Mouse (Mus musculus): ENCODE results near the gene Golga4. TPM values are rescaled to one million over a fixed set of nuclear protein-coding genes. Genes with fewer than 3 reads are reported as not detected.
A peak's percentile ranks its signal among the peaks of the same experiment; 100 is the strongest.

Golga4 gene
- polyA plus RNA-seq, 1 experiment from 2014 or later, result 64.0 TPM

DNA sequence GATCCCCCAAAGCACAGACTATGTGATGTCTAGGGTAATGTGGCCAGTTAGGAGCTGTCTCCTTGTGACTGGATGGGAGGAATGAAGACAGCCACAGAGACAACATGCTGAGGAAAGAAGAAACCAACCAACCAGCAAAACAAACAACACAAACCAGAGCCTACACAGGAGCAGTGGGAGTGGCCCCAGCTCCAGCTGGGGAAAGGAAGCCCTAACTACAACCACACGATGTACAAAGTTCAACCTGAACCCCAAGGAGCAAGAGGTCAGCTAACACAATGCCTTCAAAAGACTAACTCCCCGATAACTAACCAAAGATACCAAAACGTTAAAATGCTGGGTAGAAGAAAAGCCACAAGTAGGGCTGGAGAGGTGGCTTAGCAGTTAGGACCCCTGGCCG lies 81.0 kb downstream of the Golga4 start:
- H3K27ac ChIP-seq (replicated peaks in 1 of 2; ENCODE audit: control insufficient read depth in 1 of 2, insufficient read depth in 1 of 2, low read depth in 2 of 2, low read length in 2 of 2), result no peak overlapping the region
- WGBS, result 64% methylated on average over 4 of the region's 4 CpGs

GRCm38 (mm10) chr9:118589249-118589648 lies 83.2 kb downstream of the Golga4 start:
- peaks cover 35 to 45% of the 10 kb centered on the region in 2 experiments for H3K4me1 ChIP-seq (ENCODE audit: control insufficient read depth in 2 of 2, insufficient read depth in 2 of 2, low read length in 2 of 2)
- H3K27me3 ChIP-seq (ENCODE audit: control insufficient read depth, insufficient read depth, low read length), result no peaks in the 10 kb centered on the region
- H3K9ac ChIP-seq (ENCODE audit: low read length), result no peak overlapping the region
- 10% methylated on average over 3 of the region's 3 CpGs for WGBS
- no peak overlapping the region for H3K4me3 ChIP-seq (ENCODE audit: control insufficient read depth in 1 of 2, insufficient read depth in 1 of 2, low read depth in 1 of 2, low read length in 2 of 2)
- ATAC-seq (ENCODE audit: insufficient number of reproducible peaks, insufficient read depth, low FRiP score, low read depth), result no peak
- no peaks in the 10 kb centered on the region for H3K36me3 ChIP-seq (ENCODE audit: control insufficient read depth, insufficient read depth, low read length)
- no peaks in the 10 kb centered on the region for H3K9me3 ChIP-seq (ENCODE audit: control insufficient read depth, low read length)
- no peak overlapping the region for H3K4me2 ChIP-seq (ENCODE audit: low read length)
- H3K27ac ChIP-seq (replicated peaks in 1 of 2; ENCODE audit: control insufficient read depth in 1 of 2, insufficient read depth in 1 of 2, low read depth in 2 of 2, low read length in 2 of 2), result 0 out of 4 replicates have a peak overlapping the region, but pooled peaks of 1 of the 2 experiments have one; percentile 81

More for the DNA sequence above, 81.0 kb downstream of the Golga4 start:
- Histone ChIP-seq H3K36me3 (ENCODE audit: control insufficient read depth, insufficient read depth, low read length) (peaks cover 18% of the 10 kb centered on the region), H3K27me3 (ENCODE audit: control insufficient read depth, insufficient read depth, low read length) (no peaks in the 10 kb centered on the region), H3K4me2 (ENCODE audit: low read length) (no peak overlapping the region), H3K9me3 (ENCODE audit: control insufficient read depth, low read length) (no peaks in the 10 kb centered on the region), H3K9ac (ENCODE audit: low read length) (no peak overlapping the region), H3K4me3 (ENCODE audit: control insufficient read depth in 1 of 2, insufficient read depth in 1 of 2, low read depth in 1 of 2, low read length in 2 of 2) (no peak overlapping the region), H3K4me1 (ENCODE audit: control insufficient read depth in 2 of 2, insufficient read depth in 2 of 2, low read length in 2 of 2) (peaks cover 22 to 36% of the 10 kb centered on the region in 2 experiments)
- ATAC-seq (ENCODE audit: insufficient number of reproducible peaks, insufficient read depth, low FRiP score, low read depth), result no peak

- peak; percentile 73 for ATAC-seq (ENCODE audit: insufficient number of reproducible peaks, insufficient read depth, low FRiP score, low read depth)
- Histone ChIP-seq H3K9ac (ENCODE audit: low read length) (0 out of 2 replicates have a peak overlapping the region, but pooled peaks have one; percentile 32), H3K36me3 (ENCODE audit: control insufficient read depth, insufficient read depth, low read length) (no peaks in the 10 kb centered on the region), H3K27me3 (ENCODE audit: control insufficient read depth, insufficient read depth, low read length) (no peaks in the 10 kb centered on the region), H3K4me2 (ENCODE audit: low read length) (peak overlapping the region; percentile 9), H3K4me3 (ENCODE audit: control insufficient read depth in 1 of 2, insufficient read depth in 1 of 2, low read depth in 1 of 2, low read length in 2 of 2) (no peak overlapping the region), H3K27ac (replicated peaks in 1 of 2; ENCODE audit: control insufficient read depth in 1 of 2, insufficient read depth in 1 of 2, low read depth in 2 of 2, low read length in 2 of 2) (peak overlapping the region; percentile 81 to 86), H3K9me3 (ENCODE audit: control insufficient read depth, low read length) (no peaks in the 10 kb centered on the region), H3K4me1 (ENCODE audit: control insufficient read depth in 2 of 2, insufficient read depth in 2 of 2, low read length in 2 of 2) (peaks cover 32 to 38% of the 10 kb centered on the region in 2 experiments)
- 6% methylated on average over 7 of the region's 7 CpGs for WGBS
These were observed 84.2 kb downstream of the Golga4 start for GRCm38 (mm10) chr9:118590230-118590629.

- Histone ChIP-seq H3K4me1 (ENCODE audit: control insufficient read depth in 2 of 2, insufficient read depth in 2 of 2, low read length in 2 of 2) (peaks cover 40 to 47% of the 10 kb centered on the region in 2 experiments), H3K27ac (replicated peaks in 1 of 2; ENCODE audit: control insufficient read depth in 1 of 2, insufficient read depth in 1 of 2, low read depth in 2 of 2, low read length in 2 of 2) (no peak overlapping the region), H3K36me3 (ENCODE audit: control insufficient read depth, insufficient read depth, low read length) (no peaks in the 10 kb centered on the region), H3K4me3 (ENCODE audit: control insufficient read depth in 1 of 2, insufficient read depth in 1 of 2, low read depth in 1 of 2, low read length in 2 of 2) (no peak overlapping the region), H3K4me2 (ENCODE audit: low read length) (no peak overlapping the region), H3K9ac (ENCODE audit: low read length) (no peak overlapping the region), H3K27me3 (ENCODE audit: control insufficient read depth, insufficient read depth, low read length) (no peaks in the 10 kb centered on the region), H3K9me3 (ENCODE audit: control insufficient read depth, low read length) (no peaks in the 10 kb centered on the region)
- WGBS, result 78% methylated on average over 6 of the region's 6 CpGs
- ATAC-seq (ENCODE audit: insufficient number of reproducible peaks, insufficient read depth, low FRiP score, low read depth), result no peak
These were observed 85.6 kb downstream of the Golga4 start for GRCm38 (mm10) chr9:118591633-118592032.

DNA sequence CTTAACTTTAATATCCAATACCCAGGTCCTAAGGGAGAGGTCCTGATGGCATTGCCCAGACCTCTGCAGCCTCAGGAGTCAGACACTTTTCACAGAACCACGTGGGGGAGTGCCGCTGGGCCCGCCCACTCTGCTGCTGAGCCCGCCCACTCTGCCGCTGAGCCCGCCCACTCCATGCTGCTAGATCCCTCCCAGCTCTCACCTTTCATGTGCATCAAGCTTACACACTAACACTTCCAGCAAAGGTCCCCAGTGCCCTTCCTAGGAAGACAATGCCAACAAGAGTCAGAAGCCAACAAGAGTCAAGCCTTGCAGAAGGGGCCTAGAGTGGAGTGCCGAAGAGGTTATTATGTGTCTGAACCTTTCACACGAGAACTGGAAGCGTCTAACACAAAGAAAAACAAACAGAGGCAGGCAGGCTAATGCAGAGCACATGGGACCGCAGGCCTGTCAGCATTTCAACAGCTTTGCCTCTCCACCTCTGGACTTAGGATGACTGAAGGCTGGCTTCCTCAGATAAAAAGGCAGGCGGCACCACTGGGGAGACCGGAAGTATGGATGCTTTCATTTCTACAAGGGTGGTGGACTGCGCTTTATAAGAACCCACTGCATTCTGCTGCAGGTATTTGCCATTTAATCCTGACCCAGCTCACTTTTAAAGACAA lies 86.7 kb downstream of the Golga4 start:
- Histone ChIP-seq H3K27me3 (ENCODE audit: control insufficient read depth, insufficient read depth, low read length) (no peaks in the 10 kb centered on the region), H3K27ac (replicated peaks in 1 of 2; ENCODE audit: control insufficient read depth in 1 of 2, insufficient read depth in 1 of 2, low read depth in 2 of 2, low read length in 2 of 2) (peak overlapping the region; percentile 36 to 59; a peak in 3 of 4 replicates), H3K4me3 (ENCODE audit: control insufficient read depth in 1 of 2, insufficient read depth in 1 of 2, low read depth in 1 of 2, low read length in 2 of 2) (no peak overlapping the region), H3K9me3 (ENCODE audit: control insufficient read depth, low read length) (no peaks in the 10 kb centered on the region), H3K9ac (ENCODE audit: low read length) (no peak overlapping the region), H3K36me3 (ENCODE audit: control insufficient read depth, insufficient read depth, low read length) (no peaks in the 10 kb centered on the region), H3K4me1 (ENCODE audit: control insufficient read depth in 2 of 2, insufficient read depth in 2 of 2, low read length in 2 of 2) (peaks cover 43 to 49% of the 10 kb centered on the region in 2 experiments), H3K4me2 (ENCODE audit: low read length) (peak overlapping the region; percentile 32)
- peak; percentile 40; the same call in 1 of the 2 replicates for ATAC-seq (ENCODE audit: insufficient number of reproducible peaks, insufficient read depth, low FRiP score, low read depth)
- 24% methylated on average over 13 of the region's 13 CpGs for WGBS

DNA sequence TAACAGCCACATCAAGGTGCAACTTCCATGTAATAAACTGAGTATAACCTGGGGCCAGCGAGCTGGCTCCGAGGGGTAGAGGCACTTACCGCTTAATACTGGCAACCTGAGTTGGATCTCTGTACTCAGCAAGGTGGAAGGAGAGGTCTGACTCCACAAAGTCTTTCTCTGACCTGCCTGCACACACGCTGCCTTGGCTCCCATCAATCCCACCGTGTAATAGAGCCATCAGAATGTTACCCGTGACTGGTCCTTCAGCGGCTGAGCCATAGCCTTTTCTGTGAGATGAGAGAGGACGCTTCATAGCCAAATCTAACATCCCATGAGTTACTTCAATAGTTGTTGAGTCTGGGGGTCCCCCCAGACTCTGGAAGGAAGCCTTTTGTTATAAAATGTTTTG lies 87.4 kb downstream of the Golga4 start:
- no peak overlapping the region for H3K27ac ChIP-seq (replicated peaks in 1 of 2; ENCODE audit: control insufficient read depth in 1 of 2, insufficient read depth in 1 of 2, low read depth in 2 of 2, low read length in 2 of 2)

DNA sequence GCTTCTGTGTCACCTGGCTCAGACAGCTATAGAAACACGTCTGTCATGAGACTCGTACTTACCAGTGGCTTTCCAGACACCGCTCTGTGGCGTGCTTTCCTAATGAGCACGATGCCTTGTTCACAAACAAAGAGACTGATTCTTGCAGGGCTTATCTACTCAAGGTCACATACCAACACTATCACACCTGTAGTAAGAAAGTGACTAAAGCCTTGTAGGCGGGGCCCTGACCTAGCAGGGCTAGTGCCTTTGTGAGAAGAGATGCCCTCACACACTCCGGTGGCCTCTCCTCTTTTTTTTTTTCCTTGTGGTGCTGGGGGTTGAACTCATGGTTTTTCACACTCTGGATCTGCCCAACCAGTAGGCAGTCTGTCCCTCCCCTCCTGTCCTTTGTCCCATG lies 90.7 kb downstream of the Golga4 start:
- Histone ChIP-seq H3K36me3 (ENCODE audit: control insufficient read depth, insufficient read depth, low read length) (no peaks in the 10 kb centered on the region), H3K9ac (ENCODE audit: low read length) (no peak overlapping the region), H3K4me1 (ENCODE audit: control insufficient read depth in 2 of 2, insufficient read depth in 2 of 2, low read length in 2 of 2) (peaks cover 32 to 34% of the 10 kb centered on the region in 2 experiments), H3K9me3 (ENCODE audit: control insufficient read depth, low read length) (no peaks in the 10 kb centered on the region), H3K27me3 (ENCODE audit: control insufficient read depth, insufficient read depth, low read length) (peaks cover 4% of the 10 kb centered on the region; the same call in 1 of the 2 replicates), H3K4me2 (ENCODE audit: low read length) (no peak overlapping the region), H3K27ac (replicated peaks in 1 of 2; ENCODE audit: control insufficient read depth in 1 of 2, insufficient read depth in 1 of 2, low read depth in 2 of 2, low read length in 2 of 2) (no peak overlapping the region), H3K4me3 (ENCODE audit: control insufficient read depth in 1 of 2, insufficient read depth in 1 of 2, low read depth in 1 of 2, low read length in 2 of 2) (no peak overlapping the region)
- 32% methylated on average over 7 of the region's 7 CpGs for WGBS
- no peak for ATAC-seq (ENCODE audit: insufficient number of reproducible peaks, insufficient read depth, low FRiP score, low read depth)

More for the DNA sequence above, 87.4 kb downstream of the Golga4 start:
- peaks cover 4% of the 10 kb centered on the region; the same call in 1 of the 2 replicates for H3K27me3 ChIP-seq (ENCODE audit: control insufficient read depth, insufficient read depth, low read length)
- ATAC-seq (ENCODE audit: insufficient number of reproducible peaks, insufficient read depth, low FRiP score, low read depth), result no peak
- WGBS, result 79% methylated on average over 8 of the region's 8 CpGs
- H3K36me3 ChIP-seq (ENCODE audit: control insufficient read depth, insufficient read depth, low read length), result no peaks in the 10 kb centered on the region
- no peak overlapping the region for H3K4me3 ChIP-seq (ENCODE audit: control insufficient read depth in 1 of 2, insufficient read depth in 1 of 2, low read depth in 1 of 2, low read length in 2 of 2)
- H3K9me3 ChIP-seq (ENCODE audit: control insufficient read depth, low read length), result no peaks in the 10 kb centered on the region
- H3K4me2 ChIP-seq (ENCODE audit: low read length), result peak overlapping the region; percentile 32; the same call in 1 of the 2 replicates
- peaks cover 43 to 49% of the 10 kb centered on the region in 2 experiments for H3K4me1 ChIP-seq (ENCODE audit: control insufficient read depth in 2 of 2, insufficient read depth in 2 of 2, low read length in 2 of 2)
- H3K9ac ChIP-seq (ENCODE audit: low read length), result no peak overlapping the region

Measured in heart, embryonic 14.5 days (tissue).